Mouse (Mus musculus) yolk sac, embryonic 10.5 days (tissue): ENCODE measurements around the gene Prrc2b.

Experiments
- DNase-seq: peaks from one replicate; pipeline ENCODE4 v3.0.0-alpha.2; 2017; ENCODE audit warnings: low spot score

Prrc2b gene

GRCm38 (mm10) chr2:32282727-32283126 lies 131.8 kb downstream of the Prrc2b start:
- peak; percentile 13 for DNase-seq

- no peak for DNase-seq
Measured at GRCm38 (mm10) chr2:32283986-32284385, 133.1 kb downstream of the Prrc2b start.
